Mouse (Mus musculus) large intestine, adult 2 months (tissue): ENCODE measurements at regions not wholly inside any gene's neighbourhood (a gene's known extent, or its start where the extent isn't known, plus 50 kb on each side); places are given as distances from the start of the nearest gene placed in this dataset.

Experiments
- DNase-seq: peaks from one replicate; pipeline ENCODE4 v3.0.0-alpha.2; 2012; ENCODE audit warnings: low read depth, low spot score
- WGBS: fragments of 180-500 bp; shearing (Covaris S2); methylation state at CpG from one replicate; pipeline ENCODE4 v1.1.7; 2018; 5-methylcytosine and 5-hydroxymethylcytosine counted together

GRCm38 (mm10) chr2:75584975-75585374 is 74.1 kb upstream of the Hnrnpa3 start:
- DNase-seq, result peak; percentile 74
- WGBS, result 2% methylated on average over 16 of the region's 16 CpGs

DNA sequence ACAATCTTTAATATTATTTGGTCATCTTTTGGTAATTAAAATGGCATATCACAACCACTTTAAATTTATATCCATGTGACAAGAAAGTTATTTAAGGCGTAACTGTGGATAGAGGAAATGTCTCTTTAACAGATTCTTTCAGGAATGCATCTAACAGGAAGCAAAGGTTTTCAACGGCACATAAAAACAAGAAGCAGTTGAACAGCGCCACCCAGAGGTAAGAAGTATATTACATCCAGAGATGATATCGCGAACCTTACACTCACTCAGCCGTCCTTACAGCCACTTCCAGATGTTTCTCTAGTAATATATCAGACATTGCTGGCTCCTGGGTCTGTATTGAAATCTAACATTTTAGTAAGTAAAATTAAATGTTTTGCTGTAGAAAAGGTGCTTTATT is 70.5 kb upstream of the Hnrnpa3 start:
- 1% methylated on average over 6 of the region's 6 CpGs for WGBS
- no peak for DNase-seq

DNA sequence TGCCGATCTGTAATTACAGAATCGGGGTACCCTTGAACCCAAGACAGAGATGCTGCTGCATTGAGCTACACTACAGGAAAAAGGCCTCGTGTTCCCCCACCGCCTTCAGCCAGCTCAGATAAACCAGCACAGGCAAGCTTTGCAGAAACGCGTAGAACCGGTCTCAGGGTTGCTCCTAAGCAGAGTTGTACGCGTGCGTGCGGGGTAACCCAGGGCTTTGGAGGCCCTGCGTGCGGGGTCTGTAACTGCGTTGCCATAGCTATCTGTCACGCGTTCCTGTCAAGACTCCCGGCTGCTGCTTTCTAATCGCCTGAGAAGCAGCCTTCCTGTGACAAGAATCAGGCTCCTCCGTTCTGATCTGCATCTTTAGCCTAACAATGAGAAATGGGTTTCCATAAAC is 69.6 kb upstream of the Hnrnpa3 start:
- 28% methylated on average over 19 of the region's 19 CpGs for WGBS
- no peak for DNase-seq

- 8% methylated on average over 10 of the region's 10 CpGs for WGBS
- DNase-seq, result no peak
Measured at GRCm38 (mm10) chr2:75590175-75590574, 68.9 kb upstream of the Hnrnpa3 start.

DNA sequence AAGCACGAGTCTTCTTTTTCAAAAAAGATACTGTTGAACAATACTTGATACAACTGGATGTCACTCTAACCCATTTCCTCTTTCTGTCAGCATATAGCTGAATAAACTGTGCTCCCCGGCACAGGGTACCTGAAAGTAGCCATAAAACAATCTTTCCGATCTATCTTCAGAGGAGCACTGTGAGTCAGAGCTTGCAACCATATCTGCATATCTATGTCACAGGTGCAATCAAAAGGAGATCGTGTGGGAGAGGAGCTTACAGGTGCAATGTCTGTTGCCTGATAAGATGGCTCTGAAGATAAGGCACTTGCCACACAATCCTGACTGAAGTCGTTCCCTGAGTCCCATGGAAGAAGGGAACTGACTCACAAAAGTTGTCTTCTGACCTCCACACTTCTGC is 58.5 kb upstream of the Hnrnpa3 start:
- 16% methylated on average over 5 of the region's 5 CpGs for WGBS
- no peak for DNase-seq

DNA sequence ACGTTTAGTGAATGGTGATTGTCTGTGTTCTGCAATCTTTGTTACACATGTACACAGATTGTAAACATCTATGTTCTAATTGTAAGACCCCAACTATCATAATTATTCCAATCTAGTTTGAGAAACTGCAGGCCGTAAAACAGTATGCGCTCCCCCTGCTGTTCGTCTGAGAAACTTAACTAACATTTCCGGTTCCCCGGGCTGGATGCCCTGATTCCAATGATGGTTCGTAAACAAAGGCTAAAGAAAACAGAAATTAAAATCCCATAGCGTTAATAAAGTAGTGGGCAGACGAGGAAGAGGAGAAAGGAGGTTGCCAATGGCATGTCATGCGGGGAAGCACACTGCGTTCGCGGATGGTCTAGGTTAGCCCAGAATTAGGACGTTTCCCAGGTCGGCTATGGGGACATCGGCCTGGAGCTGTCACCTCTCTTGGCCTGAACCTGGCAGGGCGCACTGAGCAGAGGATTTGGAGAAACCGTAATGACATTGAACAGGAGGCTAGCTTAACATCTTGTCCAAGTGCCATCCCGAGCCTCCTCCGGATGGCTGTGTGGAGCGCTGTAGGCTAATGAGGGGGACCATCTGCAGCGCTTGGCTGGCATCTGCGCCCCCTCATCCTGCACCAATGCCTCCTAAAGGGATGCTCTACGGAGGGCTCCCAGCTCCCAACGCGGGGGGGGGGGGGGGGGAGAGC is 55.7 kb upstream of the Hnrnpa3 start:
- WGBS, result 20% methylated on average over 26 of the region's 26 CpGs
- DNase-seq, result no peak

DNA sequence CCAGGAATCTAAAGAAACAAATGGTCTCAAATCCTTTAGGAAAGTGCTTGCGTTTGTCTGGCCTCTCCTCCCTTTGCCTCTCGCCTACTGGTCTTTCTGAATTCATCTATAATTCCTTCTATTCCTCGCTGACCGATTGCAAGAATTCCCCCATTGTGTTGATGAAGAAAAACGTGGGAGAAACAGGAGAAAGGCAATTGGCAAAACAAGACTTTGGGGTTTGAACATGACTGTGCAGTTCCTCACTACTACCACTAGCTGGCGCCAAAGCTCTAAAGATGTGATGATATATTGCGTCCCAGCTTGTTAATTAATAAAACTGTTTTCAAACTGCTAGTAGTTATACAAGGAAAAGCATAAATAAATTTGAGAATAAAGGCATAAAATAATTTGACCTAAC is 53.4 kb upstream of the Hnrnpa3 start:
- WGBS, result 2% methylated on average over 7 of the region's 7 CpGs
- DNase-seq, result no peak

DNA sequence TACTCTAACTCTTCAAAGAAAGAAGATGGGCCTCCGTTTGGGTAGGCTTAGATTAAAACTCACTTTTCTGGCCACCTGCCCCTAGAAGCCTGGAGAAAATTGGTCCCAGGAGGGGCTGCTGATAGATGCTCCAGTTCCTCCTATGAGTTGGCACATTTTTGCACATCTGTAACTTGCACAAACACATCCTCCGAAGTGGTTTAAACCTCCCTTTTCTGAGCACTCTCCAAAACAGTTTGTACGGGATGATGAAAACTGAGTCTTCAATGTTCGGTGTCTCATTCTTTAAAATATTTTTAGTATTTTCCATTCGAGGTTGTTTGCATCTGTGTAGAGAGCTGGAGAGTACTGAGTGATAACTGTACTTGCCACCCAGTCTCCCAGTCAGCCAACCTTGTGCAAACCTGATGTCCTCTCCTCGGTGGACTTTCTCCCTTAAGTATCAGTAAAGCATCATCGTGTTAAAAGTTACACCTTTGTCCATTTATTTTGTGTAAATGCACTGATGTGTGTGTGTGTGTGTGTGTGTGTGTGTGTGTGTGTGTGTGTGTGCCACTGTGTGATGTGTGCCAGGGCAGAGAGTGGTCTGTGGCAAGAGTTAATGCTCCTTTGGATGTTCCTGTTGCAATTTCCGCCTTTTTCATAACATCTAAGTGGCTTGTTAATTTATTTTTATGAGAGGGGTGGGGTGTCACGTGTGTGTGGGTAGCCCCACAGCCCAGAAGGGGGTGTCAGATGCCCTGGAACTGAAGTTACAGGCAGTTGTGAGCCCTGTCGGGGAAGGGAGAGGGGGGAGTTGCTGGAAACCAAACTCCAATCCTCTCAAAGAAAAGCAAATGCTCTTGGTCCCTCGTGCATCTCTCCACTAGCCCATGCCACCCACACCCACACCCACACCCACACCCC is 51.8 kb upstream of the Hnrnpa3 start:
- DNase-seq, result no peak

DNA sequence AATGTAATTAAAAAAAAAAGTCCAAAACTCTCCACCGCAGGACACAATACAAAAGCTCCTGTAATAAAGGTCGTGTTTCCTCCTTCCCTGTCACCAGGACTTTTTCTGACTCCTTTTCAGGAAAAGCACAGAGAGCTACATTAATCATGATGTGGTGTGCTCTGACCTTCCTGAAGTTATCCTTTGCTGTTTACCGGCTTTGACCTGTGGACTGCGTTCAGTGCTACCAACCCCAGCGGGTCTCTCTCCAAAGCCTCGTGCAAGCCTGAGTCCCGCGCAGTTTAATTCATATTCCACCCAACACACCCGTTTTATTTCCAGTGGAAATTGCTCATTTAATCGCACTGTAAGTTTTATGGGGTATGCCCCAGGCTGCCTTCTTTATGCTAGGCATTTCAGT is 51.1 kb upstream of the Hnrnpa3 start:
- DNase-seq, result no peak
- 34% methylated on average over 10 of the region's 10 CpGs for WGBS

More for the DNA sequence above, 51.8 kb upstream of the Hnrnpa3 start:
- WGBS, result 34% methylated on average over 11 of the region's 11 CpGs

DNA sequence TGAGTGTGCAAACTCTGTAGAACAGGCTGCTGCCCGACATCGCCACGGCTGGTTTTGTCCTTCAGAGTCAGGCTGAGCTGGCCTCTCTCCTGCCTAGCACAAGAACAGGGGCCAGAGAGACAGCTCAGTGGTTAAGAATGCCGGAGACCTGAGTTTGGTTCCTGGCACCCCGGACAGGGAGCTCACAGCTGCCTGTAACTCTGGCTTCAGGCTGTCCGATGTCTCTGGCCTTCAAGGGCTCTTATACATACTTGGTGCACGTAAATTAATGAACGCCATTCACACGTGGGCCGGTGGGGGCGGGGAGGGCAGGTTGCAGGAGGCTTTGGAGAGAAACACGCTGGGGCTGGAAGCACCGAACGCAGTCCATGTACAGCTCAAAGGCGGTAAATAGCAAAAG is 50.6 kb upstream of the Hnrnpa3 start:
- 53% methylated on average over 15 of the region's 15 CpGs for WGBS
- no peak for DNase-seq

DNA sequence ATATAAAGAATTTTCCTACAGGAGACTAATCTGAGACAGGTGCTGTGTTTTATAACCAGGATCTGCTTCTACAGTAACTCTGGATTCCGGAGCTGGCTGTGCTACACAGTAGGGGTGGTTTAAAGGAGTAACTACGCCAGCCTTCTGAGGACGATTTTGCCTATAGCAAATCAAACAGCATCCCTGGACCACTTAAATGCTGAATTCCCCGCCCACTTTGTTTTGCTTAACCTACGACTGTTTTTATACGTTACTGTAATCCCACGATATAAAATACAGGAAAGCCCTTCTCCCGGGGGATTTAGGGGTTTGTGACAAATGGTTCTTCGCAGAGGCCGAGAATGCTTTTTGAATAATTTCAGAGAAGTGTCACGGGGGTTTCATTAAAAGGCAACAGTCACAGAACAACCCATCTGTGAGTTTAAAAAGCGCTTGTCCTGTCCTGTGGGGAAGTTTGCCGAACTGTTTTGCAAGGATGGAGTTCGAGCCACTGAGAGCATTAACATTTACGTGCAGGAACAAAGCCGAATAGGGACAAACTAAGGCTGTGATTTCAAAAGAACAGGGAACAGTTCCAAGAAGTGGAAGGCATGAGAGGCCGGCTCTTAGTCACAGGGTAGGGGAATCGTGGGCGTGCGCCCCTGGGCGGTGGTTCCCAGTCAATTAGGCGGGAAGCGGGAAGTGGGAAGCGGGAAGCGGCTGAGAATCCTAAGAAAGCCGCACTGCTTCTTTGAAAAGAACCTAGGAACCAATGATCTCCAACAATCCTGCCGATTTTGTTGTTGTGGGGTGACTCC is 49.7 kb upstream of the Hnrnpa3 start:
- WGBS, result 55% methylated on average over 27 of the region's 27 CpGs

More for the DNA sequence above, 49.7 kb upstream of the Hnrnpa3 start:
- DNase-seq, result no peak
